Mouse (Mus musculus): ENCODE results near the gene Plxdc1. TPM values are rescaled to one million over a fixed set of nuclear protein-coding genes. Genes with fewer than 3 reads are reported as not detected.

The Plxdc1 gene
- total and polyA plus RNA-seq, 2 experiments from 2014 or later, result 3.1 to 4.9 TPM

- peak within 1 kb of the TSS; percentile 99 for H3K9ac ChIP-seq (replicated peaks; ENCODE audit: low read length, poor library complexity, severe bottlenecking)
- peak; percentile 42 for ATAC-seq (ENCODE audit: low FRiP score)
- peak within 1 kb of the TSS; percentile 81 for H3K4me2 ChIP-seq (ENCODE audit: low read depth, low read length, poor library complexity, severe bottlenecking)
- peaks cover 20% of the 10 kb centered on the region; the same call in 1 of the 2 replicates for H3K4me1 ChIP-seq (ENCODE audit: insufficient read depth, low read length)
- no peaks in the 10 kb centered on the region for H3K27me3 ChIP-seq (ENCODE audit: insufficient read depth, low read length)
- peak within 1 kb of the TSS; percentile 96 for H3K4me3 ChIP-seq (ENCODE audit: low read depth, low read length)
- H3K36me3 ChIP-seq (ENCODE audit: insufficient read depth, low read length), result peaks cover 6% of the 10 kb centered on the region
- peak within 1 kb of the TSS; percentile 96 for H3K27ac ChIP-seq (ENCODE audit: low read depth, low read length)
- TF ChIP-seq CTCF (IDR thresholded peaks at IDR 0.05), result no peak
- H3K9me3 ChIP-seq (ENCODE audit: low read length), result no peaks in the 10 kb centered on the region
- peak; percentile 70 for DNase-seq (ENCODE audit: low spot score)
- WGBS, result 2% methylated on average over 47 of the region's 52 CpGs
Measured at GRCm38 (mm10) chr11:98022555-98023371, 36.5 kb upstream of the Plxdc1 start, which contains the start of gene Cacnb1. Gene Cacnb1, minus strand, starts transcription at chr11:98023034.

GRCm38 (mm10) chr11:98022253-98022554, 36.0 kb upstream of the Plxdc1 start:
- H3K9ac ChIP-seq (replicated peaks; ENCODE audit: low read length, poor library complexity, severe bottlenecking), result peak overlapping the region; percentile 99
- peaks cover 10% of the 10 kb centered on the region for H3K36me3 ChIP-seq (ENCODE audit: insufficient read depth, low read length)
- no peak for DNase-seq (ENCODE audit: low spot score)
- no peak for TF ChIP-seq CTCF (IDR thresholded peaks at IDR 0.05)
- peak overlapping the region; percentile 96 for H3K4me3 ChIP-seq (ENCODE audit: low read depth, low read length)
- 0% methylated on average over 20 of the region's 23 CpGs for WGBS
- H3K27ac ChIP-seq (ENCODE audit: low read depth, low read length), result peak overlapping the region; percentile 96
- peak; percentile 18 for ATAC-seq (ENCODE audit: low FRiP score)
- peak overlapping the region; percentile 81 for H3K4me2 ChIP-seq (ENCODE audit: low read depth, low read length, poor library complexity, severe bottlenecking)
- H3K4me1 ChIP-seq (ENCODE audit: insufficient read depth, low read length), result peaks cover 20% of the 10 kb centered on the region; the same call in 1 of the 2 replicates
- H3K9me3 ChIP-seq (ENCODE audit: low read length), result no peaks in the 10 kb centered on the region
- no peaks in the 10 kb centered on the region for H3K27me3 ChIP-seq (ENCODE audit: insufficient read depth, low read length)

- H3K4me1 ChIP-seq (ENCODE audit: insufficient read depth, low read length), result peaks cover 20% of the 10 kb centered on the region; the same call in 1 of the 2 replicates
- H3K27me3 ChIP-seq (ENCODE audit: insufficient read depth, low read length), result no peaks in the 10 kb centered on the region
- H3K27ac ChIP-seq (ENCODE audit: low read depth, low read length), result peak overlapping the region; percentile 96
- ATAC-seq (ENCODE audit: low FRiP score) (peak; percentile 32), DNase-seq (ENCODE audit: low spot score) (peak; percentile 79)
- H3K4me3 ChIP-seq (ENCODE audit: low read depth, low read length), result peak overlapping the region; percentile 96
- H3K9me3 ChIP-seq (ENCODE audit: low read length), result no peaks in the 10 kb centered on the region
- peak overlapping the region; percentile 81 for H3K4me2 ChIP-seq (ENCODE audit: low read depth, low read length, poor library complexity, severe bottlenecking)
- H3K9ac ChIP-seq (replicated peaks; ENCODE audit: low read length, poor library complexity, severe bottlenecking), result peak overlapping the region; percentile 99
- no peak for TF ChIP-seq CTCF (IDR thresholded peaks at IDR 0.05)
- 5% methylated on average over 32 of the region's 34 CpGs for WGBS
- H3K36me3 ChIP-seq (ENCODE audit: insufficient read depth, low read length), result peaks cover 15% of the 10 kb centered on the region
Measured at GRCm38 (mm10) chr11:98021565-98022252, 35.5 kb upstream of the Plxdc1 start.

- peaks cover 20% of the 10 kb centered on the region; the same call in 1 of the 2 replicates for H3K4me1 ChIP-seq (ENCODE audit: insufficient read depth, low read length)
- DNase-seq (ENCODE audit: low spot score), result no peak
Measured at GRCm38 (mm10) chr11:98021118-98021517, 34.9 kb upstream of the Plxdc1 start.

GRCm38 (mm10) chr11:98020710-98021109, 34.5 kb upstream of the Plxdc1 start:
- TF ChIP-seq CTCF (IDR thresholded peaks at IDR 0.05), result peak; percentile 9; the same call in 1 of the 2 replicates
- ATAC-seq (ENCODE audit: low FRiP score) (no peak), DNase-seq (ENCODE audit: low spot score) (no peak)
- Histone ChIP-seq H3K9ac (replicated peaks; ENCODE audit: low read length, poor library complexity, severe bottlenecking) (peak overlapping the region; percentile 55), H3K36me3 (ENCODE audit: insufficient read depth, low read length) (peaks cover 24% of the 10 kb centered on the region), H3K27ac (ENCODE audit: low read depth, low read length) (no peak overlapping the region), H3K4me1 (ENCODE audit: insufficient read depth, low read length) (peaks cover 20% of the 10 kb centered on the region; the same call in 1 of the 2 replicates), H3K9me3 (ENCODE audit: low read length) (no peaks in the 10 kb centered on the region), H3K27me3 (ENCODE audit: insufficient read depth, low read length) (no peaks in the 10 kb centered on the region), H3K4me3 (ENCODE audit: low read depth, low read length) (peak overlapping the region; percentile 96), H3K4me2 (ENCODE audit: low read depth, low read length, poor library complexity, severe bottlenecking) (peak overlapping the region; percentile 81)
- 25% methylated on average over 1 of the region's 1 CpGs for WGBS

More at GRCm38 (mm10) chr11:98021118-98021517, 34.9 kb upstream of the Plxdc1 start:
- H3K4me3 ChIP-seq (ENCODE audit: low read depth, low read length), result peak overlapping the region; percentile 96
- WGBS, result 32% methylated on average over 2 of the region's 2 CpGs
- H3K36me3 ChIP-seq (ENCODE audit: insufficient read depth, low read length), result peaks cover 20% of the 10 kb centered on the region
- peak overlapping the region; percentile 96 for H3K27ac ChIP-seq (ENCODE audit: low read depth, low read length)
- no peak for ATAC-seq (ENCODE audit: low FRiP score)
- H3K27me3 ChIP-seq (ENCODE audit: insufficient read depth, low read length), result no peaks in the 10 kb centered on the region
- peak overlapping the region; percentile 81 for H3K4me2 ChIP-seq (ENCODE audit: low read depth, low read length, poor library complexity, severe bottlenecking)
- H3K9ac ChIP-seq (replicated peaks; ENCODE audit: low read length, poor library complexity, severe bottlenecking), result peak overlapping the region; percentile 99
- H3K9me3 ChIP-seq (ENCODE audit: low read length), result no peaks in the 10 kb centered on the region
- 0 out of 2 replicates have a peak, but pooled peaks have one; percentile 1 for TF ChIP-seq CTCF (IDR thresholded peaks at IDR 0.05)
